Mouse (Mus musculus) forebrain, embryonic 15.5 days (tissue): ENCODE results near the gene Hes6. TPM values are rescaled to one million over a fixed set of nuclear protein-coding genes. Genes with fewer than 3 reads are reported as not detected.

Experiments
- ATAC-seq: fragments of 200-750 bp; cut with Nextera tagmentation; replicated peaks from 2 replicates; pipeline ENCODE4 v1.8.0; 2017; ENCODE audit warnings: mild to moderate bottlenecking, moderate TSS enrichment, moderate library complexity
- H3K27ac ChIP-seq: fragments of 300-500 bp; sonication (generic); replicated peaks from 2 replicates; pipeline ENCODE4 v1.5.1; 2015; ENCODE audit warnings: mild to moderate bottlenecking, inconsistent platforms
- H3K27me3 ChIP-seq: fragments of 300-500 bp; sonication (generic); 2 replicates; pipeline ENCODE4 v1.6.1; 2015; ENCODE audit warnings: inconsistent platforms
- H3K36me3 ChIP-seq: fragments of 300-500 bp; sonication (generic); 2 replicates; pipeline ENCODE4 v1.6.1; 2015; ENCODE audit warnings: mild to moderate bottlenecking, inconsistent platforms
- H3K4me1 ChIP-seq: fragments of 300-500 bp; sonication (generic); 2 replicates; pipeline ENCODE4 v1.6.1; 2015; ENCODE audit warnings: inconsistent platforms
- H3K4me2 ChIP-seq: fragments of 300-500 bp; sonication (generic); replicated peaks from 2 replicates; pipeline ENCODE4 v1.6.1; 2015; ENCODE audit warnings: mild to moderate bottlenecking, inconsistent platforms
- H3K4me3 ChIP-seq: fragments of 300-500 bp; sonication (generic); 2 replicates; pipeline ENCODE4 v1.5.1; 2015; ENCODE audit warnings: mild to moderate bottlenecking, inconsistent platforms
- H3K9ac ChIP-seq: fragments of 300-500 bp; sonication (generic); replicated peaks from 2 replicates; pipeline ENCODE4 v1.6.1; 2015; ENCODE audit warnings: mild to moderate bottlenecking, inconsistent platforms
- H3K9me3 ChIP-seq: fragments of 300-500 bp; sonication (generic); 2 replicates; pipeline ENCODE4 v1.6.1; 2016; ENCODE audit warnings: inconsistent platforms
- WGBS: fragments of 180-500 bp; shearing (Covaris S2); methylation state at CpG from one replicate; pipeline ENCODE4 v1.1.7; 2015; ENCODE audit warnings: mixed read lengths; 5-methylcytosine and 5-hydroxymethylcytosine counted together
- polyA plus RNA-seq: library from polyadenylated mRNA; unstranded; fragments of >200 nt; fragmentation: Nextera tagmentation; extraction: Ambion mirVana; gene quantifications from 2 replicates; pipeline ENCODE4 v1.2.1, GENCODE M21; 2015

Hes6 gene
- polyA plus RNA-seq, 1 experiment from 2014 or later: 260 TPM

DNA sequence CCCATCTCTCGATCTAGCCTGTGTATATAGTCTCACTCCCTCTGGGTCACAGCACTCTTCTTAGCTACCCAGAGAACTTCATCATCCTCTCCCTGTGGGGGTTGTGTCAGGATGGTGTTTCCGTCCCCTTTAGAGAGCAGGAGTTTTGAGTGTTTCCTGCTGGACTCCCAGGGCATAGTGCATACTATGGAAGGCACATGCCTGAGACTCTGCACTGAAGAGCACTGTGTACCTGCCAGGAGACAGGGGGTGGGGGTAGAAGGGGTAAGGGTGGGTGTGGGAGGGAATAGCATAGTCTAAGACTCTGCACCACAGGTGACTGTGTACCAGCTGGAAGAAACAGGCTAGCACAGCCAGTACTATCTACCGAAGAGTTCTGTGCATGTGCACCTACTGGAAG lies 40.5 kb upstream of the Hes6 start:
- ATAC-seq: no peak
- H3K4me1 ChIP-seq: peaks cover 42% of the 10 kb centered on the region
- no peak overlapping the region for H3K9ac ChIP-seq
- H3K27ac ChIP-seq: no peak overlapping the region
- H3K9me3 ChIP-seq: no peaks in the 10 kb centered on the region
- WGBS: 89% methylated on average over 3 of the region's 3 CpGs
- H3K36me3 ChIP-seq: peaks cover 2% of the 10 kb centered on the region; the same call in 1 of the 2 replicates
- no peak overlapping the region for H3K4me2 ChIP-seq
- no peak overlapping the region for H3K4me3 ChIP-seq
- no peaks in the 10 kb centered on the region for H3K27me3 ChIP-seq

DNA sequence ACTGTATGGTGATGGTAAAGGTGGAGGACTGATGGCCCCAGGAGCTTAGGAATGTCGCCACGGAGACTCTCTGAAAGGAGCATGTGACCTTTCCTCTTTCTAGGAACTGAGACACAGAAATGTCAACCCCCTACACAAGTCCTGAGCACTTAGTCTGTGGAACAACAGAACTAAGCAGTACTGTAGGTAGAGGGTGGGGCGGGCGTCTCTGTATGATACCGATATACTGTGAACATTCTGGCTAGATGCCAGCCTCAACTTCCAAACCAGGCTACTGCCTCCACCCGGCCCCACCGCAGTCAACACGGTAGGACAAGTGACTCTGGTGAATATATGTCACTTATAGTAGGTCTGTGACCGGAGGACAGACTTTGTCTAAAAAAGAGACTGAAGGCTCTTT lies 40.1 kb upstream of the Hes6 start:
- Histone ChIP-seq H3K27me3 (no peaks in the 10 kb centered on the region), H3K36me3 (peaks cover 4% of the 10 kb centered on the region; the same call in 1 of the 2 replicates), H3K27ac (no peak overlapping the region), H3K4me3 (no peak overlapping the region), H3K4me1 (peaks cover 42% of the 10 kb centered on the region), H3K9ac (no peak overlapping the region), H3K9me3 (no peaks in the 10 kb centered on the region), H3K4me2 (no peak overlapping the region)
- ATAC-seq: no peak
- 86% methylated on average over 9 of the region's 9 CpGs for WGBS

GRCm38 (mm10) chr1:91451547-91452084 lies 37.8 kb upstream of the Hes6 start:
- Histone ChIP-seq H3K9me3 (no peaks in the 10 kb centered on the region), H3K4me2 (no peak overlapping the region), H3K4me1 (peaks cover 20% of the 10 kb centered on the region), H3K4me3 (no peak overlapping the region), H3K27me3 (no peaks in the 10 kb centered on the region), H3K9ac (no peak overlapping the region), H3K27ac (no peak overlapping the region), H3K36me3 (peaks cover 16% of the 10 kb centered on the region)
- 84% methylated on average over 5 of the region's 5 CpGs for WGBS
- no peak for ATAC-seq

GRCm38 (mm10) chr1:91450851-91451250 lies 37.0 kb upstream of the Hes6 start:
- Histone ChIP-seq H3K9me3 (no peaks in the 10 kb centered on the region), H3K9ac (no peak overlapping the region), H3K4me3 (no peak overlapping the region), H3K36me3 (peaks cover 16% of the 10 kb centered on the region), H3K27me3 (no peaks in the 10 kb centered on the region), H3K4me1 (peaks cover 13% of the 10 kb centered on the region), H3K4me2 (no peak overlapping the region), H3K27ac (no peak overlapping the region)
- 90% methylated on average over 5 of the region's 5 CpGs for WGBS
- ATAC-seq: no peak

- ATAC-seq: no peak
- Histone ChIP-seq H3K36me3 (peaks cover 35% of the 10 kb centered on the region), H3K9me3 (no peaks in the 10 kb centered on the region), H3K27ac (no peak overlapping the region), H3K4me1 (no peaks in the 10 kb centered on the region), H3K4me3 (no peak overlapping the region), H3K27me3 (no peaks in the 10 kb centered on the region), H3K4me2 (no peak overlapping the region), H3K9ac (no peak overlapping the region)
- WGBS: 95% methylated on average over 10 of the region's 10 CpGs
Measured at GRCm38 (mm10) chr1:91448688-91449087, 34.9 kb upstream of the Hes6 start.

DNA sequence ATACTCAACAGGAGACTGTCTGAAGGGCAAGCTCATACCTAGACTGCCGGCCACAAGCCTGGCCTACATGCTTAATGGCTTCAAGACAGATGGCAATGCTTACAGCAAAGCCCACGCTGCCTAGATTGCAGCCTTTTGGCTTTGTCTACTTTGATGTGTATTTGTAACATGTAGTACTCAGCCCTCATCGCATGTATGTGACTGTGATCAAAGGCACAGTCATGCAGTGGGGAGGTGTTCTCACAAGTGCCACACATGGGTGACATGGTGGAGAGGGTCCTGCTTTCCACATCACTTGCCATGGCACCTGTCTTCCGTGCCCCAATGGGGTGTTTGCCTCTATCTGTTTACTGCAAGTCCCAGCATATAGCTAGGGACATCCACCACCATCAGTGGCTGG lies 32.7 kb upstream of the Hes6 start:
- WGBS: 89% methylated on average over 4 of the region's 4 CpGs
- no peak overlapping the region for H3K4me3 ChIP-seq
- ATAC-seq: no peak
- H3K36me3 ChIP-seq: peaks cover 36% of the 10 kb centered on the region
- H3K27ac ChIP-seq: no peak overlapping the region
- no peaks in the 10 kb centered on the region for H3K27me3 ChIP-seq
- H3K9me3 ChIP-seq: no peaks in the 10 kb centered on the region
- H3K4me2 ChIP-seq: no peak overlapping the region
- H3K4me1 ChIP-seq: no peaks in the 10 kb centered on the region
- no peak overlapping the region for H3K9ac ChIP-seq

- Histone ChIP-seq H3K4me1 (no peaks in the 10 kb centered on the region), H3K27ac (no peak overlapping the region), H3K4me2 (no peak overlapping the region), H3K4me3 (no peak overlapping the region), H3K36me3 (peaks cover 38% of the 10 kb centered on the region), H3K9ac (no peak overlapping the region), H3K27me3 (no peaks in the 10 kb centered on the region), H3K9me3 (no peaks in the 10 kb centered on the region)
- ATAC-seq: no peak
- 80% methylated on average over 8 of the region's 8 CpGs for WGBS
Measured at GRCm38 (mm10) chr1:91446060-91446459, 32.2 kb upstream of the Hes6 start.

DNA sequence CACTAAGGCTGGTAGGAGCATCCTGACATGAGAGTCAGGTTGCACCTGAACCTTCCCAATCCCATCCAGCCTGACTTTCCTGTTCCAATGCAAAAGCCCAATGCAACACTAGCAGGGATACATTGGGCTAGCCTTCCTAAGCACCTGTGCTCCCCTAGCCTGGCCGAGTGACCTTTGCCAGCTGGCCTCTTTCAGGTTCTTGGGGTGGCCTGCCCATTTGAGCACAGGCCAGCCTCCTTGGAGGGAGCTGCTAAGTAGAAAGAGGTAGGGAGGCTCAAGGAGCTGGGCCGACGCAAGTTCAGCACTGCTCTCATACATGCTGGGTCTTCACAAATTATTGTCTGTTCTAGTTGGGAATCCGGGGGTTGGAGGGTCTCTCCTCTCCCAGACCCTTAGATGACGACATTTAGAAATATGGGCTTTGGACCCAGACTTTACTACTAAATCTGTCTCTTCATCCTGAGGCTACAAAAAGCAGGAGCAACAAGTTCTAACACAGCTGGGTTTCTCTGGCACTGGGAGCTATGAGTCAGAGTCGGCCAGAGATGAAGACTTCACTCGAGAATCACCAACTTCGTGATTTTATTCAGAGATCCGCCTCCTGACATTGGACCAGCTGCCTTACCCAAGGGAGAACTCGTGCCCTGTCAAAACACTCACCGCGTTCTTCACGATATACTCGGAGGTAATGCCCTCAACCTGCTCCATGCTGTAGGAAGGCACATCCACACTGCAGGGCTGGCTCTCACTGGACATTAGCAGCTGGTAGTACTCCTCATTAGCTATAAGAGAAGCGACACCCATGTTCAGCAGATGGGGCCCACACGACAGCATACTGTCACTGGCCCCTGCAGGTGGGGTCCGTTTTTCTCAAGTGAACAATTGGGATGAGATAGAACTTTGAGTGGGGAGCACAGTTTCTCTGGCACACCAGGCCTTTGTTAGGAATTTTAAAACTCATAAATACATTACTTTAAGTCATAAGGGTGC lies 31.3 kb upstream of the Hes6 start:
- no peak overlapping the region for H3K4me3 ChIP-seq
- no peaks in the 10 kb centered on the region for H3K9me3 ChIP-seq
- H3K4me1 ChIP-seq: no peaks in the 10 kb centered on the region
- no peak overlapping the region for H3K27ac ChIP-seq
- no peak overlapping the region for H3K4me2 ChIP-seq
- no peak for ATAC-seq
- peaks cover 40% of the 10 kb centered on the region for H3K36me3 ChIP-seq
- 92% methylated on average over 17 of the region's 17 CpGs for WGBS
- H3K27me3 ChIP-seq: no peaks in the 10 kb centered on the region
- H3K9ac ChIP-seq: no peak overlapping the region

DNA sequence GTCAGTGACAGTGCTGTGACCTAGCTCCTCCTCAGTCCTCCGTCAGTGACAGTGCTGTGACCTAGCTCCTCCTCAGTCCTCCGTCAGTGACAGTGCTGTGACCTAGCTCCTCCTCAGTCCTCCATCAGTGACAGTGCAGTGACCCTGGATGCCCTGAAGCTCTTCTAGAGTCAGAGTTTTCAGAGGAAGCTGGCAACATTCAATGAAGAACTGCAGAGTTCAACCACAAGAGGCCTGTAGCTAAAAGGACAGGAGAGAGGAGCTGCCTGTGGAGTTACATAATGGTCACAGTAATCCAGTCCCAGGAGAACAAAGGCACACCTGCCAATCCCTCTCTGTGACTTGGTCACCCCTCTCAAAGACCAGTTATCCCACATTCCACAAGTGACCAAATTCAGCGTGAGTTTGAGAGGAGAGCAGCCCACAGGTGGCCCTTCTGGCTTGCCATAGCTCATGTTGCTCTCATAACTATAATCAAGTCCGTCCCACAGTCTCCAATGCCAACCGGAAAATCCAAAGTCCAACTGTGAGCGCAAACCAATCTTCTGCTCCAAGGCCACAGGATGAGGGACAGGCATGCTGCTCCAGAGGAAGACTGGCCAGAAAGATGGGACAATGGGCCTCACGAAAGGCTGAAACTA lies 28.6 kb upstream of the Hes6 start:
- ATAC-seq: no peak
- Histone ChIP-seq H3K27me3 (no peaks in the 10 kb centered on the region), H3K9me3 (no peaks in the 10 kb centered on the region), H3K4me2 (no peak overlapping the region), H3K9ac (no peak overlapping the region), H3K36me3 (peaks cover 37% of the 10 kb centered on the region), H3K4me3 (no peak overlapping the region), H3K4me1 (no peaks in the 10 kb centered on the region), H3K27ac (no peak overlapping the region)
- 68% methylated on average over 7 of the region's 7 CpGs for WGBS

DNA sequence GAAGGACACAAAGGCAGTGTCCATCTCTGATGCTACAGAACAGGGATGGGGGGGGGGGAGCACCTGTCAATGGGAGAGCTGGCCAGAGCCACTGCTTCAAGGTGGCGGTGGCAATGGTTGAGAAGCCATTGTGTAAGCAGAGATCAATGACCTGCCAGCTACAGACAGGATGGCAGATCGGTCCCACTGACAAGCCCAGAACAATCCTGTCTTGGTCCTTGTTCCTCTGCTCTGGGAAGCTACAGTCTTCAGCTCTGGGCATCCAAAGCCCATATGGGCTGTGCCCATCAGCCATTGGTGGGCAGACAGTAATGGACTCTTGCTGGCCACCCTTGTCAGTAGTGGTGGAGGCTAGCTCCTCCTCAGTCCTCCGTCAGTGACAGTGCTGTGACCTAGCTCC lies 28.0 kb upstream of the Hes6 start:
- H3K4me1 ChIP-seq: no peaks in the 10 kb centered on the region
- WGBS: 89% methylated on average over 3 of the region's 3 CpGs
- H3K27ac ChIP-seq: no peak overlapping the region
- H3K4me3 ChIP-seq: no peak overlapping the region
- no peaks in the 10 kb centered on the region for H3K9me3 ChIP-seq
- no peak for ATAC-seq
- H3K27me3 ChIP-seq: no peaks in the 10 kb centered on the region
- H3K4me2 ChIP-seq: no peak overlapping the region
- H3K9ac ChIP-seq: no peak overlapping the region
- peaks cover 34% of the 10 kb centered on the region for H3K36me3 ChIP-seq

DNA sequence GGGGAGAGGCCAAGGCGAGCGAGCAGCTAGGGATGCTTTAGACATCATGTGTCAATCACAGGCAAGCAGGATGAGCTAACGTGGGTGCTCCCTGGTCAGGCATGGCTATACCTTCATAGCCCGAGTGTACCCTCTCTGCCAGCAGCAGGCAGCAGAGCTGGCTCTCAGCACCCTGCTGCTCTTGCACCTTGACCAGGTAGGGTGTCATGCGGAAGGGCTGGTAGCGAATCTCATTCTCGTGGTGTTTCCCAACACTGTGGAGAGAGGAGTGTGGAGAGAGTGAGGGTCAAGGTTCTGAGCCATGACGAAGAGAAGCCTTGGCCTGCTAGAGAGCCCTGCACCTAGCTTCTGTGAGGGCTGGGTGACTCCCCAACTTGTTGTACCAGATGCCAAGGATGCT lies 25.9 kb upstream of the Hes6 start:
- H3K27me3 ChIP-seq: no peaks in the 10 kb centered on the region

DNA sequence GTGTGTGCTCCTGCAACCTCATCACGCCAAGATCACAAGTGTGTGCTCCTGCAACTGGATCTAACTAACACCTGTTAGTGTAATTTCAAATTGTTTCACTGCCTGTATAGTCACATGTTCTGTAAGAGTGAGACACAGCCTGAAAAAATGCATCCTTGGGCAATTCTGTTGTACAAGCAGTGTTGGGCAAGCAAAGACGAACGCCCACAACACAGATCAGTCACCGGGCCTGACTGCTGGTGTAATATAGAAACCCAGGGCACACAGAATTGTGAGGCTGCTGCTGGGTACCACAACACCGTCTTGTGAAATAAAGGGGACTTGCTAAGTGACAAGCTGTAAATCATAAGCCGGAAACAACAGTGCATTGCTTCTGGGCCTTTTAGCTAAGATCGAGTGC lies 23.7 kb upstream of the Hes6 start:
- no peak overlapping the region for H3K9ac ChIP-seq
- no peak overlapping the region for H3K4me3 ChIP-seq
- no peak overlapping the region for H3K4me2 ChIP-seq
- no peak for ATAC-seq
- peaks cover 19% of the 10 kb centered on the region for H3K36me3 ChIP-seq
- WGBS: 91% methylated on average over 7 of the region's 7 CpGs
- H3K27me3 ChIP-seq: no peaks in the 10 kb centered on the region
- H3K4me1 ChIP-seq: peaks cover 12% of the 10 kb centered on the region
- no peak overlapping the region for H3K27ac ChIP-seq
- H3K9me3 ChIP-seq: no peaks in the 10 kb centered on the region

More for the DNA sequence above, 25.9 kb upstream of the Hes6 start:
- Histone ChIP-seq H3K36me3 (peaks cover 25% of the 10 kb centered on the region), H3K4me3 (no peak overlapping the region), H3K9me3 (no peaks in the 10 kb centered on the region), H3K27ac (no peak overlapping the region), H3K4me1 (peaks cover 12% of the 10 kb centered on the region), H3K4me2 (no peak overlapping the region), H3K9ac (no peak overlapping the region)
- ATAC-seq: no peak
- 93% methylated on average over 8 of the region's 8 CpGs for WGBS
